Comparison of ENCODE assay signal across 11 mouse cellular contexts in the genomic region with DNA sequence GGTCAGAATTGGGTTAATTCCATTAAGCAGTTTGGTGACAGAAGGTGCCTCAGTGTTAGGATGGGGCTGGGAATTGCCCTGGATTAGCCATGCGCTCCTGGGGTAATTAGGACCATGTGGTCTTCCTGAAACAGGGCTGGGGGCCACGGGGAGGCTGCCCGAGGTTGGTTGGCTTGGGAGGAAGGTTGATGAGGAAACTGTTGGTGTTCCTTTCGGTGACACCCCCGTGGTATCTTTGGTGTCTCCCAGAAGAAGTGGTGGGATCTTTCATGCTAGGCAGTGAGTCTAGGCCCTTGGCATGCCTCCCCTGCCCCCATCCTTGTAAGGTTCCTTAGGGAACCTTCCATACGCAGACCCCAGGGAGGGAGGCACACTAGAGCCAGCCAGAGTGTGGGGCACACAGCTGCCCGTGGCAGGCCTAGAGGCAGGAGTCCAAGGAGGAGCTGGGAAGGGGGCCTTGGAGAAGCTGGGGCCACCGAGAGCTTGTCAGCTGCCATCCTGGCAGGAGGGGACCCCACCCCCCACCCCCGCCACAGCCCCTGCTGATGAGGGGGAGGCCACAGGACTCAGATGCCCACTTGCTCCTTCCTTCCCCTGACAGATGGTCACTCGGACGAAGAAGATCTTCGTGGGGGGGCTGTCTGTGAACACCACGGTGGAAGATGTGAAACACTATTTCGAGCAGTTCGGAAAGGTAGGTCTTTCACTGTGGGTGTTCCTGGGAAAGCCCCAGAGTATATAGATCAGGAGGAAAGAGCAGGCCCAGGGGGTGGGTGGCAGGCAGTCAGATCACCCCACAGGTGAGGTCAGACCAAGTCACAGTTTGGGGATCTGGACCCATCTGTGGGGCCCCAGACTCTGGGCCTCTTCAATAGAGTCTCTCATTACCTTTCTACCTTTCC. TPM values are rescaled to one million over a fixed set of nuclear protein-coding genes. Genes with fewer than 3 reads are reported as not detected.
DNase-seq lines count a peak whose midpoint lies in the region; ATAC-seq and TF ChIP-seq lines count a peak whose summit lies in the region.
"Had no signal": no experiment of that assay in that cellular context is flagged by ENCODE, and none has a peak within 500 bp of the region (broad histone marks: within the 10 kb centered on the region; RNA-seq: fewer than 3 reads in every experiment).

No protein-coding gene starts in this region.

- peak overlapping the region; percentile 69 for H3K9ac ChIP-seq in embryonic facial prominence, embryonic 13.5 days
- no peak overlapping the region for H3K9ac ChIP-seq in intestine, embryonic 14.5 days (ENCODE audit: low read length)
- H3K9ac ChIP-seq in neural tube, embryonic 11.5 days (ENCODE audit: low read length) = peak overlapping the region; percentile 78
- no peak overlapping the region for H3K9ac ChIP-seq in lung, postnatal 0 days (replicated peaks; ENCODE audit: low read depth)

- H3K36me3 ChIP-seq in embryonic facial prominence, embryonic 13.5 days = peaks cover 47% of the 10 kb centered on the region
- peaks cover 34% of the 10 kb centered on the region for H3K36me3 ChIP-seq in intestine, embryonic 14.5 days (ENCODE audit: control insufficient read depth, insufficient read depth, low read length)
- H3K36me3 ChIP-seq in neural tube, embryonic 11.5 days (ENCODE audit: control insufficient read depth, insufficient read depth, low read length) = peaks cover 8% of the 10 kb centered on the region
- H3K36me3 ChIP-seq in lung, postnatal 0 days (ENCODE audit: insufficient read depth, low read length) = no peaks in the 10 kb centered on the region

- H3K9me3 ChIP-seq in embryonic facial prominence, embryonic 13.5 days = no peaks in the 10 kb centered on the region
- no peaks in the 10 kb centered on the region for H3K9me3 ChIP-seq in intestine, embryonic 14.5 days (ENCODE audit: control insufficient read depth, low read length)
- H3K9me3 ChIP-seq in neural tube, embryonic 11.5 days (ENCODE audit: control insufficient read depth, low read length) = no peaks in the 10 kb centered on the region
- H3K9me3 ChIP-seq in lung, postnatal 0 days (ENCODE audit: low read length) = no peaks in the 10 kb centered on the region

- peak overlapping the region; percentile 97 for H3K27ac ChIP-seq in embryonic facial prominence, embryonic 13.5 days
- H3K27ac ChIP-seq in intestine, embryonic 14.5 days (ENCODE audit: low read depth) = peak overlapping the region; percentile 88; the same call in 1 of the 2 replicates
- peak overlapping the region; percentile 100 for H3K27ac ChIP-seq in neural tube, embryonic 11.5 days (ENCODE audit: low read depth, low read length)
- H3K27ac ChIP-seq in lung, postnatal 0 days (ENCODE audit: low read length) = no peak overlapping the region

- peaks cover 84% of the 10 kb centered on the region for H3K4me1 ChIP-seq in embryonic facial prominence, embryonic 13.5 days
- H3K4me1 ChIP-seq in intestine, embryonic 14.5 days (replicated peaks; ENCODE audit: control insufficient read depth, insufficient read depth, low read length) = peaks cover 48% of the 10 kb centered on the region
- peaks cover 67% of the 10 kb centered on the region for H3K4me1 ChIP-seq in neural tube, embryonic 11.5 days (ENCODE audit: control insufficient read depth, insufficient read depth, low read length)
- H3K4me1 ChIP-seq in lung, postnatal 0 days (ENCODE audit: insufficient read depth, low read depth, low read length) = no peaks in the 10 kb centered on the region; the same call in none of the 2 replicates

- H3K4me2 ChIP-seq in embryonic facial prominence, embryonic 13.5 days = peak overlapping the region; percentile 61
- no peak overlapping the region for H3K4me2 ChIP-seq in intestine, embryonic 14.5 days (ENCODE audit: low read length)
- H3K4me2 ChIP-seq in neural tube, embryonic 11.5 days (ENCODE audit: low read depth) = peak overlapping the region; percentile 97
- H3K4me2 ChIP-seq in lung, postnatal 0 days (replicated peaks; ENCODE audit: low read depth, low read length) = no peak overlapping the region

- WGBS in embryonic facial prominence, embryonic 13.5 days = 26% methylated on average over 15 of the region's 15 CpGs
- 57% methylated on average over 15 of the region's 15 CpGs for WGBS in intestine, embryonic 14.5 days
- 21% methylated on average over 15 of the region's 15 CpGs for WGBS in neural tube, embryonic 11.5 days
- WGBS in lung, postnatal 0 days = 69% methylated on average over 15 of the region's 15 CpGs

- DNase-seq in cerebellum, adult 9-11 months = peak; percentile 34
- DNase-seq in cerebellum, adult 8-10 months = no peak
- no peak for DNase-seq in intestine, embryonic 14.5 days (ENCODE audit: low spot score)
- peak; percentile 54 for DNase-seq in neural tube, embryonic 11.5 days (ENCODE audit: low spot score)
- no peak for DNase-seq in adrenal gland, adult 8-10 months
- DNase-seq in lung, postnatal 0 days (ENCODE audit: low spot score) = no peak
- DNase-seq in right cerebral cortex, adult 18-20 months = no peak
- DNase-seq: kidney, postnatal 14 days had no signal

- no peak for TF ChIP-seq EP300 in lung, postnatal 0 days (IDR thresholded peaks at IDR 0.05)

- no peaks in the 10 kb centered on the region for H3K27me3 ChIP-seq in embryonic facial prominence, embryonic 13.5 days
- H3K27me3 ChIP-seq in intestine, embryonic 14.5 days (replicated peaks; ENCODE audit: control insufficient read depth, insufficient read depth, low read length) = no peaks in the 10 kb centered on the region
- no peaks in the 10 kb centered on the region for H3K27me3 ChIP-seq in neural tube, embryonic 11.5 days (ENCODE audit: control insufficient read depth, insufficient read depth, low read length)
- H3K27me3 ChIP-seq in lung, postnatal 0 days (replicated peaks; ENCODE audit: insufficient read depth, low read length) = no peaks in the 10 kb centered on the region

- peak overlapping the region; percentile 32 for H3K4me3 ChIP-seq in embryonic facial prominence, embryonic 13.5 days
- H3K4me3 ChIP-seq in intestine, embryonic 14.5 days (ENCODE audit: low read depth, low read length) = no peak overlapping the region
- H3K4me3 ChIP-seq in neural tube, embryonic 11.5 days (ENCODE audit: low read depth, low read length) = peak overlapping the region; percentile 34
- H3K4me3 ChIP-seq in lung, postnatal 0 days (ENCODE audit: low read depth, low read length) = no peak overlapping the region

- ATAC-seq in embryonic facial prominence, embryonic 13.5 days (ENCODE audit: insufficient number of reproducible peaks, insufficient read depth, low FRiP score, low TSS enrichment, low read depth) = no peak
- no peak for ATAC-seq in intestine, embryonic 14.5 days (replicated peaks; ENCODE audit: low FRiP score, low TSS enrichment, low read depth)
- no peak for ATAC-seq in neural tube, embryonic 11.5 days (ENCODE audit: insufficient read depth, low FRiP score, low TSS enrichment)
- ATAC-seq in lung, postnatal 0 days = no peak

- TF ChIP-seq CTCF in lung, postnatal 0 days (IDR thresholded peaks at IDR 0.05) = no peak

RNA-seq across cellular contexts. Expression of a gene that starts 5.7 kb away (rescaled TPM):
- 22.3 and 23.9 TPM in 2 replicates for polyA plus RNA-seq in embryonic facial prominence, embryonic 13.5 days (2015; fragmentation: Nextera tagmentation; extraction: Ambion mirVana)
- polyA plus RNA-seq in intestine, embryonic 14.5 days (2014; fragmentation: Nextera tagmentation; extraction: Ambion mirVana) = 16.0 and 16.5 TPM in 2 replicates
- 138 and 147 TPM in 2 replicates for polyA plus RNA-seq in neural tube, embryonic 11.5 days (2014; fragmentation: Nextera tagmentation; extraction: Ambion mirVana)
- 10 to 100 TPM; 17.5 to 27.3 (median 21.7) TPM for total RNA-seq in adrenal gland, adult 8-10 months (2022)
- polyA plus RNA-seq in lung, postnatal 0 days (2015; fragmentation: Nextera tagmentation; extraction: Ambion mirVana) = 1.2 TPM in 2 replicates

RNA-seq across cellular contexts. Expression of a gene that starts 31.0 kb away (rescaled TPM):
- polyA plus RNA-seq in embryonic facial prominence, embryonic 13.5 days (2015; fragmentation: Nextera tagmentation; extraction: Ambion mirVana) = not detected in 2 replicates
- polyA plus RNA-seq in intestine, embryonic 14.5 days (2014; fragmentation: Nextera tagmentation; extraction: Ambion mirVana) = 5.0 and 6.3 TPM in 2 replicates
- polyA plus RNA-seq in neural tube, embryonic 11.5 days (2014; fragmentation: Nextera tagmentation; extraction: Ambion mirVana) = not detected in 2 replicates
- total RNA-seq in adrenal gland, adult 8-10 months (2022) = under 1 TPM in 1 of 4 experiments, not detected in 3; 0.93 TPM
- polyA plus RNA-seq in lung, postnatal 0 days (2015; fragmentation: Nextera tagmentation; extraction: Ambion mirVana) = 70.5 and 71.7 TPM in 2 replicates
- total RNA-seq: gastrocnemius, postnatal 4 days had no signal
- polyA plus RNA-seq: urinary bladder, adult 2 months had no signal

RNA-seq across cellular contexts. Expression of a gene that starts 49.4 kb away (rescaled TPM):
- 24.8 and 28.1 TPM in 2 replicates for polyA plus RNA-seq in embryonic facial prominence, embryonic 13.5 days (2015; fragmentation: Nextera tagmentation; extraction: Ambion mirVana)
- polyA plus RNA-seq in intestine, embryonic 14.5 days (2014; fragmentation: Nextera tagmentation; extraction: Ambion mirVana) = 15.2 and 21.5 TPM in 2 replicates
- 15.5 and 23.5 TPM in 2 replicates for polyA plus RNA-seq in neural tube, embryonic 11.5 days (2014; fragmentation: Nextera tagmentation; extraction: Ambion mirVana)
- 10 to 100 TPM; 24.6 to 53.8 (median 41.2) TPM for total RNA-seq in adrenal gland, adult 8-10 months (2022)
- polyA plus RNA-seq in lung, postnatal 0 days (2015; fragmentation: Nextera tagmentation; extraction: Ambion mirVana) = 15.7 and 18.0 TPM in 2 replicates

Comparison
In these comparisons a context has a peak if more than half of its experiments do, and no peak if none do; other contexts are left out.
1. DNase-seq: peak in cerebellum, adult 9-11 months (single experiment) and neural tube, embryonic 11.5 days (single experiment); none in cerebellum, adult 8-10 months (single experiment), intestine, embryonic 14.5 days (single experiment), adrenal gland, adult 8-10 months (single experiment), lung, postnatal 0 days (single experiment) and right cerebral cortex, adult 18-20 months (single experiment).
2. H3K4me2 ChIP-seq: peak in embryonic facial prominence, embryonic 13.5 days (single experiment) and neural tube, embryonic 11.5 days (single experiment); none in intestine, embryonic 14.5 days (single experiment) and lung, postnatal 0 days (single experiment).
3. H3K4me3 ChIP-seq: peak in embryonic facial prominence, embryonic 13.5 days (single experiment) and neural tube, embryonic 11.5 days (single experiment); none in intestine, embryonic 14.5 days (single experiment) and lung, postnatal 0 days (single experiment).
4. H3K9ac ChIP-seq: peak in embryonic facial prominence, embryonic 13.5 days (single experiment) and neural tube, embryonic 11.5 days (single experiment); none in intestine, embryonic 14.5 days (single experiment) and lung, postnatal 0 days (single experiment).